Mouse (Mus musculus): ENCODE results near the gene Armc5.

The Armc5 gene

DNA sequence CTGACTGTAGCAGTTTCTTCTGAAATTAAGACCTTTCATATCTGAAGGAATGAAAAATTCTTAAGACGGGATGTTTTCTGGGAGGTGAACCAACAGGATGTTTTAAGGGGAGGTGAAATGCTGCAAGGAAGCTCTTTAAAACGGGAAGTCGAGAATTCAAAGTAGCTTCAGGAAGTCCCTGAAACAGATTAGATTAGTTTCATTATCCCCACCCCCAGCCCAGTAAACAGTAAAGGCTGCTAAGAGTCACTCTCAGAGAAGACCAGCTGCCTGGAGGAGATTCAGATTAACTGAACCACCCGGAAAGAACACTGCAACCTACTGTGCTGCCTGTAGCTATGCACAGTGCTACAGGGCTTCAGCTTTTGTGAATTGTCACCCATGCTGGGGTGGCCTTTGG is 17.2 kb upstream of the Armc5 start:
- TF ChIP-seq POU5F1 (IDR thresholded peaks at IDR 0.05; ENCODE audit: borderline replicate concordance, low read length) = no peak
- no peak for TF ChIP-seq NANOG (IDR thresholded peaks at IDR 0.05; ENCODE audit: borderline replicate concordance, low read length)
- TF ChIP-seq CTCF (conservative IDR thresholded peaks at IDR 0.05; ENCODE audit: low read length) = no peak
- Histone ChIP-seq H3K27me3 (ENCODE audit: insufficient read depth, low read length) (no peaks in the 10 kb centered on the region), H3K9me3 (ENCODE audit: low read length) (no peaks in the 10 kb centered on the region), H3K36me3 (ENCODE audit: insufficient read depth, low read length) (no peaks in the 10 kb centered on the region), H3K4me1 (replicated peaks; ENCODE audit: low read depth, low read length) (no peaks in the 10 kb centered on the region), H3K4me3 (replicated peaks; ENCODE audit: low read length) (no peak overlapping the region)

DNA sequence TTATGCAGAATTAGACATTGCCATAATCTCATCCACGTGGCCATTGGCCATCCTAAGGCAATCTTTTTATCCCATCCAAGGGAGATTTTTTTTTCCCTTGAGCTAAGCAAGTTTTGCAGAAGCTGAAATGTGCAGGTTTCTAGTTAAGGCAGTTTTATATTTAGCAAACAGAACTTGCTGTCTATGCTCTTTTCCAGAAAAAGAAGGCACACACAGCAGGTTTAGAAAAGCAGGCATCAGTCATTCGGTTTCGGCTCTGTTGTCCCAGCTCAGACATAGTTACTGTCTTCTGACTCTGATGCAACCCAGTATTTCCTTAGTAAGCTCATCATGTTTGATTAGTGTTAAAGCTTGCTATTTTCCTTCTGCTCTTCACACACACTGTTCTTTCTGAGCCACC is 16.2 kb upstream of the Armc5 start:
- Histone ChIP-seq H3K4me1 (replicated peaks; ENCODE audit: low read depth, low read length) (no peaks in the 10 kb centered on the region), H3K36me3 (ENCODE audit: insufficient read depth, low read length) (no peaks in the 10 kb centered on the region), H3K27me3 (ENCODE audit: insufficient read depth, low read length) (no peaks in the 10 kb centered on the region), H3K4me3 (replicated peaks; ENCODE audit: low read length) (no peak overlapping the region), H3K9me3 (ENCODE audit: low read length) (no peaks in the 10 kb centered on the region)
- TF ChIP-seq POU5F1 (IDR thresholded peaks at IDR 0.05; ENCODE audit: borderline replicate concordance, low read length) = no peak
- TF ChIP-seq CTCF (conservative IDR thresholded peaks at IDR 0.05; ENCODE audit: low read length) = no peak
- TF ChIP-seq NANOG (IDR thresholded peaks at IDR 0.05; ENCODE audit: borderline replicate concordance, low read length) = no peak

DNA sequence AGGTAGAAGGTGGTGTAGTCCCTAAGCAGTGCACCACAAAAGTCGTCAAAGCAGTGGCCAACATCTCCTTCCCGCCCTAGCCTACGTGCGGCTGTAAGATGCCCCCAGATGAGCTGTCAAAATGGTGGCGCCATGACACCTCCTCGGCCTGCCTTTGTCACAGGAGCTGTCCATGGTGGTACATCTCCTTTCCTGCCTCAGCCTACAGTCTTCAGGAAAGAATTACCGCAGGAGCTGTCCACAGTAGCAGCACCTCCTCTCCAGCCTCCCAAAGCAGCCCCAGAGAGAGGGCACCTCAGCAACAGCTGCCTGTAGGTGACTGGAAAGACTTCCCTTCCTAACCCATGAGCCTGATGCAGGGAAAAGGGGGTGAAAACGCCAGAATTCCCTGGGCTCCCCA is 5.4 kb upstream of the Armc5 start:
- H3K36me3 ChIP-seq (ENCODE audit: insufficient read depth, low read length) = peaks cover 19% of the 10 kb centered on the region
- TF ChIP-seq POU5F1 (IDR thresholded peaks at IDR 0.05; ENCODE audit: borderline replicate concordance, low read length) (no peak), CTCF (conservative IDR thresholded peaks at IDR 0.05; ENCODE audit: low read length) (no peak), NANOG (IDR thresholded peaks at IDR 0.05; ENCODE audit: borderline replicate concordance, low read length) (no peak)
- H3K27me3 ChIP-seq (ENCODE audit: insufficient read depth, low read length) = peaks cover 12% of the 10 kb centered on the region
- H3K4me3 ChIP-seq (replicated peaks; ENCODE audit: low read length) = no peak overlapping the region
- peaks cover 9% of the 10 kb centered on the region for H3K4me1 ChIP-seq (replicated peaks; ENCODE audit: low read depth, low read length)
- 0 out of 2 replicates have a peak, but pooled peaks cover under 1% of the 10 kb centered on the region for H3K9me3 ChIP-seq (ENCODE audit: low read length)

DNA sequence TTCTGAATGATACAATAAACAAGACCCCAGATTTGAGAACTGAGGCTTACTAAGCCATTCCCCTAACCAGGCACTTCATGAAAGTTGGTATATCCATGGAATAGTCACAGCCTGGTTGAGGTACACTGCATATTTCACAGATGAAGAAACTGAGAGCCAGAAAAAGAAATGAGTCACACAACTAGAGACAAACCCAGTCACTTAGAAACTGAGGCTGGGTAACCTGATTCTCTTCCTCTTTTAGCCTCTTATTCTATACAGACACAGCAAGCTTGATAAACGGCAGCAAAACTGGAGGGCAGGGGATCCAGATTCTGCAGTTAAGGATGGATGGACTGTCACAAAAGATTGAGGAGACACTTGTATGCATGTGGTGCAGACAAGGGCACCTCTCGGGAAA is 2.3 kb upstream of the Armc5 start:
- Histone ChIP-seq H3K27me3 (ENCODE audit: insufficient read depth, low read length) (peaks cover 12% of the 10 kb centered on the region; the same call in 1 of the 2 replicates), H3K36me3 (ENCODE audit: insufficient read depth, low read length) (peaks cover 26% of the 10 kb centered on the region), H3K4me1 (replicated peaks; ENCODE audit: low read depth, low read length) (peaks cover 23% of the 10 kb centered on the region), H3K9me3 (ENCODE audit: low read length) (no peaks in the 10 kb centered on the region), H3K4me3 (replicated peaks; ENCODE audit: low read length) (no peak overlapping the region)
- TF ChIP-seq POU5F1 (IDR thresholded peaks at IDR 0.05; ENCODE audit: borderline replicate concordance, low read length) = no peak
- no peak for TF ChIP-seq NANOG (IDR thresholded peaks at IDR 0.05; ENCODE audit: borderline replicate concordance, low read length)
- no peak for TF ChIP-seq CTCF (conservative IDR thresholded peaks at IDR 0.05; ENCODE audit: low read length)

DNA sequence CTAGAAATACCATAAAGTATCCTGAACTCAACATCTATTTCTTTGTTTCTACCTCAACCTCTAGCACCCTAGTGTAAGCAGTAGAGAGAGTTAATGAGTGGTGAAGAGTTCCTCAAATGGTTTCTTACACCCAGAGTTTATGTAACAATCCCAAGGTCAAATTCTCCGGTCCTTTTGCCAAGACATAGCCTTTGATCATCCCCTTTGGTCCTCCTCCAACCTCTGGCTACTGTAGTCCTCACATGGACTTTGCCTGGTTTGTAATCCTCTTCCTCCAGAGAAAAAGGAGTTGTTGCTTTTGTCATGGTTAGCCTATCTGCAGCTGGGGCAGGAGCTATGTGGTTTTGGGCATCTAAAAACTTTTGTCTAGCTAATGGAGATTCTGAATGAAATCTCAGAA is 1.7 kb upstream of the Armc5 start:
- TF ChIP-seq NANOG (IDR thresholded peaks at IDR 0.05; ENCODE audit: borderline replicate concordance, low read length) (no peak), CTCF (conservative IDR thresholded peaks at IDR 0.05; ENCODE audit: low read length) (no peak), POU5F1 (IDR thresholded peaks at IDR 0.05; ENCODE audit: borderline replicate concordance, low read length) (no peak)
- Histone ChIP-seq H3K4me1 (replicated peaks; ENCODE audit: low read depth, low read length) (peaks cover 30% of the 10 kb centered on the region), H3K36me3 (ENCODE audit: insufficient read depth, low read length) (peaks cover 32% of the 10 kb centered on the region), H3K27me3 (ENCODE audit: insufficient read depth, low read length) (peaks cover 10% of the 10 kb centered on the region; the same call in 1 of the 2 replicates), H3K9me3 (ENCODE audit: low read length) (no peaks in the 10 kb centered on the region), H3K4me3 (replicated peaks; ENCODE audit: low read length) (no peak overlapping the region)

DNA sequence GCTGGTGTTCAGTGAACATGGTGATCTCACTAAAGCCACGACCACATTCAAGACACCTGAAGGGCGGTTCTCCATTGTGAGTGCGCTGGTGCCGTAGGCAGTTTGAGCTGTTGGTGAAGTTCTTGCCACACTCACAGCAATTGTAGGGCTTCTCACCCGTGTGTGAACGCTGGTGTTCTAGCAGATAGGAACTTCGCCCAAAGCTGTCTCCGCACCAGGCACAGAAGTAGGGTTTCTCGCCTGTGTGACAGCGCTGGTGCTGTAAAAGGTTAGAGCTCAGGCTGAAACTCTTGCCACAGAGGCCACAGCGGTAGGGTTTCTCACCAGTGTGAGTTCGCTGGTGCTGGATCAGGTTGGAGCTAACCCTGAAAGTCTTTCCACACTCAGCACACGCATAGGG is 716 bp upstream of the Armc5 start:
- Histone ChIP-seq H3K9me3 (ENCODE audit: low read length) (no peaks in the 10 kb centered on the region), H3K27me3 (ENCODE audit: insufficient read depth, low read length) (0 out of 2 replicates have a peak, but pooled peaks cover 4% of the 10 kb centered on the region), H3K4me1 (replicated peaks; ENCODE audit: low read depth, low read length) (peaks cover 32% of the 10 kb centered on the region), H3K36me3 (ENCODE audit: insufficient read depth, low read length) (peaks cover 42% of the 10 kb centered on the region), H3K4me3 (replicated peaks; ENCODE audit: low read length) (peak overlapping the region; percentile 95)
- TF ChIP-seq CTCF (conservative IDR thresholded peaks at IDR 0.05; ENCODE audit: low read length) (no peak), NANOG (IDR thresholded peaks at IDR 0.05; ENCODE audit: borderline replicate concordance, low read length) (no peak), POU5F1 (IDR thresholded peaks at IDR 0.05; ENCODE audit: borderline replicate concordance, low read length) (no peak)

DNA sequence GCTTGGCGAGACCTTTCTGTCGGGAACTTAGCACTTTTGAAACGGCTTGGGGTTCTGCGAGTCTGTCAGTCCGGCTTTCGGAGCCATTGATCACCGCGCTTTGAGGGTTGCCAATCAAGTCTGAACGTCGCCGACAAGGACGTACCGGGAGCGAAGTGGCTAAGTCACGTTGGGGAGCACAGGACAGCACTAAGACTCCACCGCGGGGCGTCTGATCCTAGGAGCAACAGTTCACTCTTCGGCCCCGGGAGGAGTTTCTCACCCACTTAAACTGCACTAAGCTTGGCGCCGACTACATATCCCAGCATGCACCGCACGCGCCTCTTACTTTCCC is 418 bp downstream of the Armc5 start:
- no peaks in the 10 kb centered on the region for H3K27me3 ChIP-seq (ENCODE audit: insufficient read depth, low read length)
- peak overlapping the region; percentile 95 for H3K4me3 ChIP-seq (replicated peaks; ENCODE audit: low read length)
- TF ChIP-seq CTCF (conservative IDR thresholded peaks at IDR 0.05; ENCODE audit: low read length) (no peak), NANOG (IDR thresholded peaks at IDR 0.05; ENCODE audit: borderline replicate concordance, low read length) (no peak), POU5F1 (IDR thresholded peaks at IDR 0.05; ENCODE audit: borderline replicate concordance, low read length) (no peak)
- no peaks in the 10 kb centered on the region for H3K9me3 ChIP-seq (ENCODE audit: low read length)
- peaks cover 53% of the 10 kb centered on the region for H3K36me3 ChIP-seq (ENCODE audit: insufficient read depth, low read length)
- H3K4me1 ChIP-seq (replicated peaks; ENCODE audit: low read depth, low read length) = peaks cover 40% of the 10 kb centered on the region

DNA sequence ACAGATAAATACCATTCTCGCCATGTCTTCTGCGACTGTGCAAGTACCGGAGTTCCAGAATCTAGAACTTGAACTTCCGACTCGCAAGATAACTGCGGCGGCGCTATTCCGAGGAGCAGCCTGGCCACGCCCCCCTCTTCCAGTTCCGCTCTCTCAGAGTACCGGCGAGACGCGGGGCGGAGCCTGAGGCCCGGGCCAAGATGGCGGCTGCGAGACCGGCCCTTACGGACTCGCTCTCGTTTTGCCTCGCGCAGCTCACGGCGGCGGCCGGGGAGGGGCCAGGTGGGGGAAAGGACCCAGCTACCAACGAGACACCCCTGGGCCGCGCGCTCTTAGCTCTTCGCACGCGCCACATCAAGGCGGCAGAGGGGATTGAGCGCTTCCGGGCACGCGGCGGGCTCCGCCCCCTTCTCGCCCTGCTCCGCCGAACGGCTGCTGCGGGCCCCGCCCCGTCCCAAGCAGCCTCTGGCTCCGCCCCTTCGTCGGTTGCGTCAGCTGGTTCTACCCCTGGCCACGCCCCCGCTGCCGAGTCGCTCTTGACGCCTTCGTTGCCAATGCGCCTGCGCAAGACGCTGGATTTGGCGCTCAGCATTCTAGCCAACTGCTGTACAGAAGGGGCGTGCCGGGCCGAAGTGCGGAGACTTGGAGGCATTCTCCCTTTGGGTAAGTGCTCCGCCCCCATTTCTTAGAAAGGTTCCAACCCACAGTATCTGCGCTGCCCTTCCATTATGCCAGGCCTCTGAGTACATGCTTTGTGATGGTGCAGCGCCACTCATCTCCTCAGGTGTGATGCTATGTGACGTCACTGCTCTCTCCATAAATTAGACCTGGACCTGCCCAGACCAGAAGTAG is 1.0 kb downstream of the Armc5 start, which contains the start of gene 9130023H24Rik:
Gene 9130023H24Rik (minus strand): TSS at position 105 of the 852 bp plus-strand sequence.
- Histone ChIP-seq H3K27me3 (ENCODE audit: insufficient read depth, low read length) (no peaks in the 10 kb centered on the region), H3K4me1 (replicated peaks; ENCODE audit: low read depth, low read length) (peaks cover 46% of the 10 kb centered on the region), H3K4me3 (replicated peaks; ENCODE audit: low read length) (peak within 1 kb of the TSS; percentile 95), H3K36me3 (ENCODE audit: insufficient read depth, low read length) (peaks cover 59% of the 10 kb centered on the region), H3K9me3 (ENCODE audit: low read length) (no peaks in the 10 kb centered on the region)
- TF ChIP-seq CTCF (conservative IDR thresholded peaks at IDR 0.05; ENCODE audit: low read length) (no peak), POU5F1 (IDR thresholded peaks at IDR 0.05; ENCODE audit: borderline replicate concordance, low read length) (no peak), NANOG (IDR thresholded peaks at IDR 0.05; ENCODE audit: borderline replicate concordance, low read length) (no peak)
